ENCODE assay signal across 8 mouse cellular contexts in genomic region chr4:155840076-155841002, GRCm38 (mm10). TPM values are rescaled to one million over a fixed set of nuclear protein-coding genes. Genes with fewer than 3 reads are reported as not detected.
DNase-seq lines count a peak whose midpoint lies in the region; ATAC-seq and TF ChIP-seq lines count a peak whose summit lies in the region.

No protein-coding gene starts in this region.

- TF ChIP-seq CTCF in kidney, adult 2 months (conservative IDR thresholded peaks at IDR 0.05; ENCODE audit: insufficient read depth, insufficient read length, low read depth, low read length), result no peak
- TF ChIP-seq CTCF in G1E (IDR thresholded peaks at IDR 0.05; ENCODE audit: low read depth, low read length), result no peak
- TF ChIP-seq CTCF in olfactory bulb, adult 2 months (IDR thresholded peaks at IDR 0.05; ENCODE audit: insufficient read depth, low read depth, low read length), result no peak

- ATAC-seq in G1E (ENCODE audit: extremely low read depth, insufficient number of reproducible peaks, low FRiP score, poor library complexity, severe bottlenecking), result no peak
- ATAC-seq in forebrain, embryonic 13.5 days, result peak; percentile 25; the same call in 1 of the 2 replicates
- peak; percentile 5; the same call in 1 of the 2 replicates for ATAC-seq in limb, embryonic 14.5 days (ENCODE audit: low FRiP score, low read depth)

- DNase-seq in kidney, adult 2 months, result no peak
- DNase-seq in kidney, adult 18-20 months, result no peak
- DNase-seq in G1E (ENCODE audit: low spot score), result no peak
- no peak for DNase-seq in limb, embryonic 14.5 days (ENCODE audit: low spot score)
- DNase-seq in spleen, postnatal 4 days (ENCODE audit: low spot score in 2 of 2), result no peak
- DNase-seq in c-Kit-positive CD71-positive TER-119-positive erythroid progenitor cells, embryonic 14.5 days (ENCODE audit: low spot score), result no peak

- H3K36me3 ChIP-seq in kidney, adult 2 months (ENCODE audit: control insufficient read depth, insufficient read depth, low read length), result no peaks in the 10 kb centered on the region
- H3K36me3 ChIP-seq in G1E (replicated peaks), result peaks cover 2% of the 10 kb centered on the region
- no peaks in the 10 kb centered on the region for H3K36me3 ChIP-seq in forebrain, embryonic 13.5 days (ENCODE audit: poor library complexity, severe bottlenecking)
- H3K36me3 ChIP-seq in limb, embryonic 14.5 days (ENCODE audit: control insufficient read depth, insufficient read depth, low read length), result peaks cover 21% of the 10 kb centered on the region

- H3K4me1 ChIP-seq in kidney, adult 2 months (ENCODE audit: control insufficient read depth, insufficient read depth, low read length), result peaks cover 19% of the 10 kb centered on the region
- H3K4me1 ChIP-seq in G1E (ENCODE audit: insufficient read depth, low read depth, low read length), result peaks cover 27% of the 10 kb centered on the region
- H3K4me1 ChIP-seq in forebrain, embryonic 13.5 days, result peaks cover 25% of the 10 kb centered on the region
- peaks cover 24% of the 10 kb centered on the region for H3K4me1 ChIP-seq in limb, embryonic 14.5 days (ENCODE audit: control insufficient read depth, insufficient read depth, low read length)
- H3K4me1 ChIP-seq in olfactory bulb, adult 2 months (ENCODE audit: control insufficient read depth, insufficient read depth, low read length), result peaks cover 33% of the 10 kb centered on the region

- WGBS in kidney, adult 2 months, result 14% methylated on average over 8 of the region's 8 CpGs
- WGBS in forebrain, embryonic 13.5 days, result 12% methylated on average over 8 of the region's 8 CpGs
- 4% methylated on average over 8 of the region's 8 CpGs for WGBS in limb, embryonic 14.5 days
- WGBS in olfactory bulb, adult 2 months, result 37% methylated on average over 8 of the region's 8 CpGs

- peak overlapping the region; percentile 91 for H3K27ac ChIP-seq in kidney, adult 2 months (ENCODE audit: insufficient read depth, low read depth, low read length)
- no peak overlapping the region for H3K27ac ChIP-seq in forebrain, embryonic 13.5 days
- peak overlapping the region; percentile 76 for H3K27ac ChIP-seq in limb, embryonic 14.5 days (replicated peaks; ENCODE audit: low read depth, low read length)
- H3K27ac ChIP-seq in olfactory bulb, adult 2 months (ENCODE audit: insufficient read depth, low read depth, low read length), result no peak overlapping the region

- H3K4me2 ChIP-seq in forebrain, embryonic 13.5 days, result peak overlapping the region; percentile 62
- peak overlapping the region; percentile 68 for H3K4me2 ChIP-seq in limb, embryonic 14.5 days (replicated peaks; ENCODE audit: low read depth, low read length, severe bottlenecking)

- TF ChIP-seq POLR2A in kidney, adult 2 months (IDR thresholded peaks at IDR 0.05; ENCODE audit: low read depth, low read length), result no peak
- TF ChIP-seq POLR2A in limb, embryonic 14.5 days (IDR thresholded peaks at IDR 0.05; ENCODE audit: borderline replicate concordance, extremely low read depth, insufficient read depth, insufficient read length), result no peak
- no peak for TF ChIP-seq POLR2A in olfactory bulb, adult 2 months (IDR thresholded peaks at IDR 0.05; ENCODE audit: insufficient read depth, low read depth, low read length)

- H3K27me3 ChIP-seq in kidney, adult 2 months (replicated peaks; ENCODE audit: control insufficient read depth, insufficient read depth, low read length), result no peaks in the 10 kb centered on the region
- H3K27me3 ChIP-seq in G1E (ENCODE audit: insufficient read depth, low read length), result peaks cover 33% of the 10 kb centered on the region
- peaks cover 15% of the 10 kb centered on the region for H3K27me3 ChIP-seq in forebrain, embryonic 13.5 days
- no peaks in the 10 kb centered on the region for H3K27me3 ChIP-seq in limb, embryonic 14.5 days (ENCODE audit: control insufficient read depth, insufficient read depth, low read length)

- H3K9me3 ChIP-seq in G1E (replicated peaks), result peaks cover 5% of the 10 kb centered on the region; the same call in 1 of the 2 replicates
- no peaks in the 10 kb centered on the region for H3K9me3 ChIP-seq in forebrain, embryonic 13.5 days (replicated peaks)
- no peaks in the 10 kb centered on the region for H3K9me3 ChIP-seq in limb, embryonic 14.5 days (ENCODE audit: control insufficient read depth, low read length)

- peak overlapping the region; percentile 73 for H3K4me3 ChIP-seq in kidney, adult 2 months (ENCODE audit: insufficient read depth, low read depth, low read length)
- H3K4me3 ChIP-seq in G1E (ENCODE audit: low read depth, low read length), result peak overlapping the region; percentile 68
- peak overlapping the region; percentile 36 for H3K4me3 ChIP-seq in forebrain, embryonic 13.5 days
- H3K4me3 ChIP-seq in limb, embryonic 14.5 days (replicated peaks; ENCODE audit: low read length), result peak overlapping the region; percentile 48
- H3K4me3 ChIP-seq in olfactory bulb, adult 2 months (ENCODE audit: insufficient read depth, low read depth, low read length), result peak overlapping the region; percentile 31

- peak overlapping the region; percentile 60 for H3K9ac ChIP-seq in forebrain, embryonic 13.5 days
- peak overlapping the region; percentile 62 for H3K9ac ChIP-seq in limb, embryonic 14.5 days (ENCODE audit: low read depth, low read length, severe bottlenecking)

RNA-seq across cellular contexts. Expression of gene Mxra8, which starts 0.9 kb away (rescaled TPM):
- polyA plus RNA-seq in kidney, adult 2 months (2012; rRNA removed), result 98.0 and 115 TPM in 2 replicates
- total RNA-seq in G1E (2014; fragmentation: Nextera tagmentation) (not detected in 2 replicates), G1E (2017) (0.33 and 0.46 TPM in 2 replicates)
- polyA plus RNA-seq in G1E (2012), result not detected in 2 replicates
- polyA plus RNA-seq in forebrain, embryonic 13.5 days (2015; fragmentation: Nextera tagmentation; extraction: Ambion mirVana), result 15.6 and 17.1 TPM in 2 replicates
- polyA plus RNA-seq in limb, embryonic 14.5 days (2012; rRNA removed), result 218 and 302 TPM in 2 replicates
- 109 and 120 TPM in 2 replicates for polyA plus RNA-seq in limb, embryonic 14.5 days (2014; fragmentation: Nextera tagmentation; extraction: Ambion mirVana)
- not detected in 2 replicates for polyA plus RNA-seq in olfactory bulb, adult 2 months (2012; ENCODE audit: insufficient read depth, insufficient read length, low replicate concordance, missing spikeins)

RNA-seq across cellular contexts. Expression of gene Dvl1, which starts 6.9 kb away (rescaled TPM):
- polyA plus RNA-seq in kidney, adult 2 months (2012; rRNA removed), result 123 and 174 TPM in 2 replicates
- total RNA-seq in G1E (2014; fragmentation: Nextera tagmentation), result 14.4 and 16.8 TPM in 2 replicates
- 9.2 and 13.7 TPM in 2 replicates for total RNA-seq in G1E (2017)
- polyA plus RNA-seq in G1E (2012), result 77.7 and 92.8 TPM in 2 replicates
- 7.2 and 7.6 TPM in 2 replicates for polyA plus RNA-seq in forebrain, embryonic 13.5 days (2015; fragmentation: Nextera tagmentation; extraction: Ambion mirVana)
- polyA plus RNA-seq in limb, embryonic 14.5 days (2012; rRNA removed), result 92.9 and 131 TPM in 2 replicates
- polyA plus RNA-seq in limb, embryonic 14.5 days (2014; fragmentation: Nextera tagmentation; extraction: Ambion mirVana), result 17.4 and 18.8 TPM in 2 replicates
- not detected in 2 replicates for polyA plus RNA-seq in olfactory bulb, adult 2 months (2012; ENCODE audit: insufficient read depth, insufficient read length, low replicate concordance, missing spikeins)

RNA-seq across cellular contexts. Expression of gene Aurkaip1, which starts 9.3 kb away (rescaled TPM):
- 164 and 195 TPM in 2 replicates for polyA plus RNA-seq in kidney, adult 2 months (2012; rRNA removed)
- total RNA-seq in G1E (2014; fragmentation: Nextera tagmentation), result 147 and 155 TPM in 2 replicates
- total RNA-seq in G1E (2017), result 158 and 160 TPM in 2 replicates
- polyA plus RNA-seq in G1E (2012), result 291 and 293 TPM in 2 replicates
- polyA plus RNA-seq in forebrain, embryonic 13.5 days (2015; fragmentation: Nextera tagmentation; extraction: Ambion mirVana), result 147 and 151 TPM in 2 replicates
- 112 and 114 TPM in 2 replicates for polyA plus RNA-seq in limb, embryonic 14.5 days (2012; rRNA removed)
- polyA plus RNA-seq in limb, embryonic 14.5 days (2014; fragmentation: Nextera tagmentation; extraction: Ambion mirVana), result 126 and 129 TPM in 2 replicates
- not detected in 2 replicates for polyA plus RNA-seq in olfactory bulb, adult 2 months (2012; ENCODE audit: insufficient read depth, insufficient read length, low replicate concordance, missing spikeins)

RNA-seq across cellular contexts. Expression of gene Tas1r3, which starts 22.8 kb away (rescaled TPM):
- 0.64 and 0.72 TPM in 2 replicates for polyA plus RNA-seq in kidney, adult 2 months (2012; rRNA removed)
- total RNA-seq in G1E (2014; fragmentation: Nextera tagmentation), result 1.6 and 1.7 TPM in 2 replicates
- total RNA-seq in G1E (2017), result 0.52 and 0.60 TPM in 2 replicates
- 0.02 and 0.03 TPM in 2 replicates for polyA plus RNA-seq in G1E (2012)
- polyA plus RNA-seq in forebrain, embryonic 13.5 days (2015; fragmentation: Nextera tagmentation; extraction: Ambion mirVana), result 0.58 and 0.72 TPM in 2 replicates
- polyA plus RNA-seq in limb, embryonic 14.5 days (2012; rRNA removed), result 0.31 and 0.51 TPM in 2 replicates
- 0.32 and 0.37 TPM in 2 replicates for polyA plus RNA-seq in limb, embryonic 14.5 days (2014; fragmentation: Nextera tagmentation; extraction: Ambion mirVana)
- not detected in 2 replicates for polyA plus RNA-seq in olfactory bulb, adult 2 months (2012; ENCODE audit: insufficient read depth, insufficient read length, low replicate concordance, missing spikeins)

RNA-seq across cellular contexts. Expression of gene Ccnl2, which starts 28.1 kb away (rescaled TPM):
- polyA plus RNA-seq in kidney, adult 2 months (2012; rRNA removed), result 54.1 and 56.8 TPM in 2 replicates
- total RNA-seq in G1E (2014; fragmentation: Nextera tagmentation) (121 and 171 TPM in 2 replicates), G1E (2017) (125 and 150 TPM in 2 replicates)
- 33.0 and 41.8 TPM in 2 replicates for polyA plus RNA-seq in G1E (2012)
- polyA plus RNA-seq in forebrain, embryonic 13.5 days (2015; fragmentation: Nextera tagmentation; extraction: Ambion mirVana), result 166 and 179 TPM in 2 replicates
- polyA plus RNA-seq in limb, embryonic 14.5 days (2012; rRNA removed), result 273 and 304 TPM in 2 replicates
- 190 and 199 TPM in 2 replicates for polyA plus RNA-seq in limb, embryonic 14.5 days (2014; fragmentation: Nextera tagmentation; extraction: Ambion mirVana)
- polyA plus RNA-seq in olfactory bulb, adult 2 months (2012; ENCODE audit: insufficient read depth, insufficient read length, low replicate concordance, missing spikeins), result 186 and 258 TPM in 2 replicates

Comparison
In these comparisons a context has a peak if more than half of its experiments do, and no peak if none do; other contexts are left out.
1. H3K27ac ChIP-seq: peak in kidney, adult 2 months (single experiment) and limb, embryonic 14.5 days (single experiment); none in forebrain, embryonic 13.5 days (single experiment) and olfactory bulb, adult 2 months (single experiment).
2. RNA of gene Mxra8, which starts 0.9 kb away (polyA plus RNA-seq): 109 to 302 TPM in limb, embryonic 14.5 days, 98.0 to 115 TPM in kidney, adult 2 months and 15.6 to 17.1 TPM in forebrain, embryonic 13.5 days; not detected in G1E and not detected in olfactory bulb, adult 2 months; every median in the first group is over 10 times any median in the second.
3. Peak in every context shown above with its lines, with median percentiles within 50 percentile points of each other: H3K4me3 ChIP-seq.